Mouse (Mus musculus) spleen, postnatal 10 days (tissue): Measurements from ENCODE around the gene Prss8.
"Not testable (repeated sequence)": the region's sequence is repeated elsewhere in the genome, so short reads cannot be mapped to it uniquely, and the experiment has no call there.

Experiments used
- DNase-seq, 2 experiments: peaks; one replicate each; pipeline ENCODE4 v3.0.0; 2021 to 2022; ENCODE audit warnings: low spot score in 2 of 2

Prss8 gene

GRCm38 (mm10) chr7:127895891-127896290 is 34.0 kb downstream of the Prss8 start:
- DNase-seq = not testable (repeated sequence)

- peak; percentile 86 to 93 for DNase-seq
Observed at GRCm38 (mm10) chr7:127895442-127895841, 34.5 kb downstream of the Prss8 start, which contains the start of the genes Gm21974 and Vkorc1. TSS of gene Gm21974 (minus strand) at chr7:127895454. TSS of gene Vkorc1 (minus strand) at chr7:127895617.

- no peak for DNase-seq
Observed at GRCm38 (mm10) chr7:127894480-127894879, 35.4 kb downstream of the Prss8 start.

- no peak for DNase-seq
Observed at GRCm38 (mm10) chr7:127890798-127891197, 39.1 kb downstream of the Prss8 start, which contains the start of gene Prss53. TSS of gene Prss53 (minus strand) at chr7:127890970.

- no peak for DNase-seq
Observed at GRCm38 (mm10) chr7:127888821-127889220, 41.1 kb downstream of the Prss8 start.

GRCm38 (mm10) chr7:127887781-127888180 is 42.1 kb downstream of the Prss8 start:
- DNase-seq = no peak

GRCm38 (mm10) chr7:127887191-127887590 is 42.7 kb downstream of the Prss8 start:
- DNase-seq = no peak

GRCm38 (mm10) chr7:127886551-127886950 is 43.4 kb downstream of the Prss8 start:
- DNase-seq = no peak

GRCm38 (mm10) chr7:127885951-127886350 is 44.0 kb downstream of the Prss8 start:
- DNase-seq = no peak

GRCm38 (mm10) chr7:127880431-127880830 is 49.5 kb downstream of the Prss8 start:
- DNase-seq = no peak

GRCm38 (mm10) chr7:127879301-127879700 is 50.6 kb downstream of the Prss8 start:
- no peak for DNase-seq

- DNase-seq = peak; percentile 89 to 92
Observed at GRCm38 (mm10) chr7:127876467-127877348, 53.2 kb downstream of the Prss8 start, which contains the start of gene Zfp668. TSS of gene Zfp668 (minus strand) at chr7:127876828.

GRCm38 (mm10) chr7:127876041-127876466 is 53.9 kb downstream of the Prss8 start, which contains the start of gene Zfp646:
TSS of gene Zfp646 (plus strand) at chr7:127876221.
- DNase-seq = peak; percentile 81 to 84
